Mouse (Mus musculus): Measurements from ENCODE around the gene Bag5. TPM values are rescaled to one million over a fixed set of nuclear protein-coding genes. Genes with fewer than 3 reads are reported as not detected.

Gene Bag5
- polyA plus RNA-seq, 1 experiment from 2014 or later: 62.3 TPM

- no peaks in the 10 kb centered on the region for H3K9me3 ChIP-seq (replicated peaks)
- H3K4me2 ChIP-seq (replicated peaks): peak overlapping the region; percentile 32
- under 1% methylated on average over 12 of the region's 12 CpGs for WGBS
- ATAC-seq (ENCODE audit: low FRiP score): peak; percentile 30
- peak overlapping the region; percentile 47; the same call in 1 of the 2 replicates for H3K9ac ChIP-seq
- no peak overlapping the region for H3K4me3 ChIP-seq
- no peaks in the 10 kb centered on the region for H3K36me3 ChIP-seq
- peak overlapping the region; percentile 94 for H3K27ac ChIP-seq
- peaks cover 72% of the 10 kb centered on the region for H3K4me1 ChIP-seq
- no peaks in the 10 kb centered on the region for H3K27me3 ChIP-seq
These were observed 18.7 kb downstream of the Bag5 start for GRCm38 (mm10) chr12:111694271-111694781.

GRCm38 (mm10) chr12:111693341-111694270 is 19.5 kb downstream of the Bag5 start:
- H3K9me3 ChIP-seq (replicated peaks): no peaks in the 10 kb centered on the region
- H3K4me2 ChIP-seq (replicated peaks): peak overlapping the region; percentile 32
- H3K27me3 ChIP-seq: no peaks in the 10 kb centered on the region
- WGBS: 11% methylated on average over 18 of the region's 18 CpGs
- peak; percentile 87 for ATAC-seq (ENCODE audit: low FRiP score)
- H3K4me3 ChIP-seq: no peak overlapping the region
- H3K4me1 ChIP-seq: peaks cover 69% of the 10 kb centered on the region
- peak overlapping the region; percentile 94 for H3K27ac ChIP-seq
- peak overlapping the region; percentile 47 for H3K9ac ChIP-seq
- no peaks in the 10 kb centered on the region for H3K36me3 ChIP-seq

- H3K36me3 ChIP-seq: no peaks in the 10 kb centered on the region
- peak overlapping the region; percentile 94 for H3K27ac ChIP-seq
- no peaks in the 10 kb centered on the region for H3K27me3 ChIP-seq
- H3K4me1 ChIP-seq: peaks cover 68% of the 10 kb centered on the region
- ATAC-seq (ENCODE audit: low FRiP score): no peak
- 63% methylated on average over 5 of the region's 5 CpGs for WGBS
- H3K4me3 ChIP-seq: no peak overlapping the region
- 0 out of 2 replicates have a peak overlapping the region, but pooled peaks have one; percentile 8 for H3K9ac ChIP-seq
- no peaks in the 10 kb centered on the region for H3K9me3 ChIP-seq (replicated peaks)
- H3K4me2 ChIP-seq (replicated peaks): 0 out of 2 replicates have a peak overlapping the region, but pooled peaks have one; percentile 9
These were observed 20.2 kb downstream of the Bag5 start for GRCm38 (mm10) chr12:111692899-111693298.

GRCm38 (mm10) chr12:111691346-111691872 is 21.6 kb downstream of the Bag5 start:
- no peak for ATAC-seq (ENCODE audit: low FRiP score)
- Histone ChIP-seq H3K4me3 (no peak overlapping the region), H3K4me2 (replicated peaks) (no peak overlapping the region), H3K27me3 (no peaks in the 10 kb centered on the region), H3K27ac (peak overlapping the region; percentile 94), H3K9me3 (replicated peaks) (no peaks in the 10 kb centered on the region), H3K4me1 (peaks cover 77% of the 10 kb centered on the region), H3K36me3 (no peaks in the 10 kb centered on the region), H3K9ac (0 out of 2 replicates have a peak overlapping the region, but pooled peaks have one; percentile 9)
- WGBS: 3% methylated on average over 5 of the region's 5 CpGs

- Histone ChIP-seq H3K4me2 (replicated peaks) (no peak overlapping the region), H3K9me3 (replicated peaks) (no peaks in the 10 kb centered on the region), H3K9ac (no peak overlapping the region), H3K27me3 (no peaks in the 10 kb centered on the region), H3K4me1 (peaks cover 58% of the 10 kb centered on the region), H3K27ac (no peak overlapping the region), H3K4me3 (no peak overlapping the region), H3K36me3 (no peaks in the 10 kb centered on the region)
- WGBS: 90% methylated on average over 11 of the region's 11 CpGs
- ATAC-seq (ENCODE audit: low FRiP score): no peak
These were observed 23.6 kb downstream of the Bag5 start for GRCm38 (mm10) chr12:111689426-111689825.

GRCm38 (mm10) chr12:111688069-111688428 is 25.0 kb downstream of the Bag5 start:
- no peak for ATAC-seq (ENCODE audit: low FRiP score)
- 48% methylated on average over 2 of the region's 2 CpGs for WGBS
- no peaks in the 10 kb centered on the region for H3K36me3 ChIP-seq
- H3K4me3 ChIP-seq: no peak overlapping the region
- no peaks in the 10 kb centered on the region for H3K27me3 ChIP-seq
- H3K4me1 ChIP-seq: peaks cover 44% of the 10 kb centered on the region
- H3K9me3 ChIP-seq (replicated peaks): no peaks in the 10 kb centered on the region
- H3K9ac ChIP-seq: no peak overlapping the region
- H3K4me2 ChIP-seq (replicated peaks): no peak overlapping the region
- peak overlapping the region; percentile 76 for H3K27ac ChIP-seq

- Histone ChIP-seq H3K4me3 (no peak overlapping the region), H3K4me1 (peaks cover 42% of the 10 kb centered on the region), H3K4me2 (replicated peaks) (no peak overlapping the region), H3K27ac (peak overlapping the region; percentile 76), H3K9ac (no peak overlapping the region), H3K9me3 (replicated peaks) (no peaks in the 10 kb centered on the region), H3K27me3 (no peaks in the 10 kb centered on the region), H3K36me3 (0 out of 2 replicates have a peak, but pooled peaks cover 4% of the 10 kb centered on the region)
- WGBS: 20% methylated on average over 14 of the region's 14 CpGs
- peak; percentile 35; the same call in 1 of the 2 replicates for ATAC-seq (ENCODE audit: low FRiP score)
These were observed 25.5 kb downstream of the Bag5 start for GRCm38 (mm10) chr12:111687350-111688068.

GRCm38 (mm10) chr12:111686390-111686789 is 26.7 kb downstream of the Bag5 start:
- no peak overlapping the region for H3K27ac ChIP-seq
- H3K36me3 ChIP-seq: peaks cover 12% of the 10 kb centered on the region
- H3K27me3 ChIP-seq: no peaks in the 10 kb centered on the region
- 89% methylated on average over 4 of the region's 4 CpGs for WGBS
- no peak overlapping the region for H3K4me2 ChIP-seq (replicated peaks)
- ATAC-seq (ENCODE audit: low FRiP score): no peak
- no peak overlapping the region for H3K9ac ChIP-seq
- no peaks in the 10 kb centered on the region for H3K9me3 ChIP-seq (replicated peaks)
- no peak overlapping the region for H3K4me3 ChIP-seq
- peaks cover 31% of the 10 kb centered on the region for H3K4me1 ChIP-seq

- Histone ChIP-seq H3K4me1 (peaks cover 26% of the 10 kb centered on the region), H3K4me3 (no peak overlapping the region), H3K4me2 (replicated peaks) (no peak overlapping the region), H3K9ac (no peak overlapping the region), H3K36me3 (peaks cover 24% of the 10 kb centered on the region), H3K27ac (no peak overlapping the region), H3K27me3 (no peaks in the 10 kb centered on the region), H3K9me3 (replicated peaks) (no peaks in the 10 kb centered on the region)
- WGBS: 61% methylated on average over 5 of the region's 5 CpGs
- ATAC-seq (ENCODE audit: low FRiP score): no peak
These were observed 30.3 kb downstream of the Bag5 start for GRCm38 (mm10) chr12:111682806-111683205.

GRCm38 (mm10) chr12:111682003-111682402 is 31.1 kb downstream of the Bag5 start:
- Histone ChIP-seq H3K36me3 (peaks cover 24% of the 10 kb centered on the region), H3K4me1 (peaks cover 25% of the 10 kb centered on the region), H3K4me2 (replicated peaks) (no peak overlapping the region), H3K27me3 (no peaks in the 10 kb centered on the region), H3K4me3 (no peak overlapping the region), H3K9me3 (replicated peaks) (no peaks in the 10 kb centered on the region), H3K27ac (no peak overlapping the region), H3K9ac (no peak overlapping the region)
- WGBS: 82% methylated on average over 5 of the region's 5 CpGs
- ATAC-seq (ENCODE audit: low FRiP score): no peak

GRCm38 (mm10) chr12:111681305-111681704 is 31.8 kb downstream of the Bag5 start:
- H3K4me2 ChIP-seq (replicated peaks): no peak overlapping the region
- no peaks in the 10 kb centered on the region for H3K27me3 ChIP-seq
- WGBS: 87% methylated on average over 8 of the region's 8 CpGs
- peaks cover 24% of the 10 kb centered on the region for H3K36me3 ChIP-seq
- no peaks in the 10 kb centered on the region for H3K9me3 ChIP-seq (replicated peaks)
- ATAC-seq (ENCODE audit: low FRiP score): no peak
- peaks cover 26% of the 10 kb centered on the region for H3K4me1 ChIP-seq
- peak overlapping the region; percentile 41; the same call in 1 of the 2 replicates for H3K9ac ChIP-seq
- H3K4me3 ChIP-seq: no peak overlapping the region
- no peak overlapping the region for H3K27ac ChIP-seq

- no peak for ATAC-seq (ENCODE audit: low FRiP score)
- Histone ChIP-seq H3K27ac (no peak overlapping the region), H3K9me3 (replicated peaks) (no peaks in the 10 kb centered on the region), H3K4me1 (peaks cover 26% of the 10 kb centered on the region), H3K4me2 (replicated peaks) (no peak overlapping the region), H3K4me3 (no peak overlapping the region), H3K36me3 (peaks cover 24% of the 10 kb centered on the region), H3K27me3 (0 out of 2 replicates have a peak, but pooled peaks cover 4% of the 10 kb centered on the region), H3K9ac (no peak overlapping the region)
- 91% methylated on average over 13 of the region's 13 CpGs for WGBS
These were observed 32.4 kb downstream of the Bag5 start for GRCm38 (mm10) chr12:111680661-111681060.

All from hindbrain, embryonic 12.5 days (tissue).